Mouse (Mus musculus) B cell, adult 62 days (primary cell): ENCODE measurements around the gene Fam53b. TPM values are rescaled to one million over a fixed set of nuclear protein-coding genes. Genes with fewer than 3 reads are reported as not detected.

Experiments
- total RNA-seq: library from RNA; stranded (reverse); gene quantifications from 4 replicates; pipeline ENCODE4 v1.2.4, GENCODE M21; 2023

The Fam53b gene
- total RNA-seq = 69.3 to 75.7 TPM (median 72.1 TPM) in 4 replicates

DNA sequence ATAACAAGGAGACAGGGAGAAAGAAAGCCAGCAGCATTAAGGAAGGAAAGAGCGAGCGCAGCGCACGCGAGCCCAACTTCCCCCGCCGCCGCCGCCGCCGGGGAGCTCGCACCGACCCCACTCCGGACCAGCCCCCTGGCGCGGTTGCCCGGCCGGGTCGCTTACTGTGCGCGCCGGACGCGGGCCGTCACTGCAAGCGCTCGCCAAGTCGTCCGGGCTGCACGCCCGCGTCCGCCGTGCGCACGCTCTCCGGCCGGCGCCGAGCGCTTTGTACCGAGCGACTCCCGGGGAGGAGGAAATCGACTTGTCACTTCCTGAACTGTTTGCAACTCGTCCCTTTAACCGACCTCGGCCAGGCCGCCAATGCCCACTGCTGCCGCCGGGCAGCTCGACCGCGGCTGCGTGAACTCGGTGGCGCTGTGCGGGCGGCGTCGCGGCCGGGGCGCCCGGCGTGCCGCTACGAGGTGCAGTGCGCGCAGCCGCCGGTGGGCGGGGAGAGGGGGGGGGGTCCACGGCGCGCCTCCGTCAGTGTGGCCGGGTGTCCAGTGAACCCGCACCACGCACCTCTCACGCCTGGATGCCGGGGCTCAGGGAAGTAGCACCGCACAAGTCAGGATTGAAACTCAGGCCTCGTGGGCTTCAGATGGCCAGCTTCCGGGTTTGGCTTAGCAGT lies at the start of gene Fam53b:
TSS of gene Fam53b (minus strand) at position 471 of the 673 bp plus-strand sequence.

DNA sequence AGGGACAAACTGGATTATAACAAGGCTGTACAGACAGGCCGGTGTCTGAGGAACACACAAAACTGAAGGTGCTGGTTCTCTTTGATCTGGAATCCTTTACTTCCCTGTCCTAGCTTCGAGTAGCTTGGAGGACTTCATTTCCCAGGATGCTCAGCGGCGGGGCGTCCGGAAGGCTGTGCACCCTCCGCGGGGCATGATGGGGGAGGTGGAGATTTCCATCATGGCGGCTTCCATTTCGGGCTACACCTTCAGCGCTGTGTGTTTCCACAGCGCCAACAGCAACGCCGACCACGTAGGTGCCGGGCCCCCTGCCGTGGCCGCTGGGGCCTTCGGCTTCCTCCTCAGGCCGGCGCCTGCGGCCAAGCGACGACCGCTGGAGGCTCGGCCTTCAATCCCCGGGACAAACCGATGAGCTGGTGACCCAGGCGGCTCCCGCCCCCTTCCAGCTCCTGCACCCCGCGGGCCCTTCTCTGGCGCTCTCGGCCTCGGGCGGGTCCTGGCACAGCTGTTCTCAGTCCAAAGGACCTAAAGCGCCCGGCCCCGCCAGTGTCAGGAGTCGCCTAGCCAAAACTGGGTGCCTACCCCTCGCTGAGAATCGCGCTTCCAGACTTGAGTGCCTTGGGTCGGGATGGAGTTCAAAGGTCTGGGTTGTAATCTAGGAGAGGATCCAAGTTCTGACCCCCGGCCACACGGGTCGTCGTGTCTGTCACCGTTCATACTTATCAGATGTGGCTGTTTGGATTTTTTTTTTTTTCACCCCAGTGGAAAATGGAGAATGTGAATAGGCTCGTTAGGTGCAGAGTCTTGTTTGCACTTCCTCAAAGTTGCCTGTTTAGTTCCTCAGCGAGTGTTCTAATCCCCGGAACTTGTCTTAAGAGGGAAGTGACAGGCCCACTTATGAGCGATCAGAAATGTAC lies 45.6 kb upstream of the Fam53b start, which contains the start of gene Abraxas2:
TSS of gene Abraxas2 (plus strand) at position 184 of the 917 bp plus-strand sequence.

DNA sequence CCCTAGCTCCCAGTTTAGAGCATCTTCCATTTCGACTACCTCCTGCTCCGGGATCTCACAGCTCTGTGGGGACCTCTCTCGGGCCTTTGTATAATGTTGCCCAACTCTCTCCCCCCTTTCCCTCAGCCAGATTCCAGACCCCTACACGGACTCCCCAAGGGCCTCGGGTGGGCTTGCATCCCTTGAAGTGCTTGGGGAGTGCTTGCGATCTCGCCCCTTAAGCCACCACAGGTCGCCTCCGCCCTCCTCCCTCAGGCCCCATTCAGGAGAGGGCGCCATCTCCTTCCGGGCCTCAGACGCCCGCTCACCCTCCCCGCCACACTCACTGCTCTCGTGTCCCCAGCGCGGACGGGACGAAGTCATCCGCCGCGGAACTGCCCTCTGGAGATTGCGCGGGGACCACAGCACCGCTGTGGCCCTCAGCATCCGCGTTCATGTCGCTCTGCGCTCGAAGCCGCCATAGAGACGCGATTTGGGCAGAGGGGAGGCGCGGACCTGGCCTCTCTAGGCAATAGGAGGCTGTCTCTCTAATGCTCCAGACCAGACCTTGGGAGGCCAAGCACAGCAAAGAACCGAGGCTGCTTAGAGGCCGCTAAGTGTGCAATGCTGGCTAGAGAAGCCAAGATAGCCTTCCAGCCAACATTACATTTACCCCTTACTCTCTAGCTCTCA lies 38.6 kb upstream of the Fam53b start, which contains the start of gene Eef1akmt2:
TSS of gene Eef1akmt2 (minus strand) at position 501 of the 672 bp plus-strand sequence.

Other genes starting within 250 kb of the Fam53b start
- gene Oat, start 237.5 kb downstream of the Fam53b start, total RNA-seq = 98.2 to 110 TPM (median 99.6 TPM) in 4 replicates
- not detected in 4 replicates for gene Nkx1-2, start 214.2 kb downstream of the Fam53b start, total RNA-seq
- gene Lhpp, start 203.2 kb downstream of the Fam53b start, total RNA-seq = 2.3 to 6.4 TPM (median 4.2 TPM) in 4 replicates
- gene Eef1akmt2, start 38.8 kb upstream of the Fam53b start, total RNA-seq = 30.2 to 39.1 TPM (median 34.0 TPM) in 4 replicates
- 42.6 to 47.3 TPM (median 45.0 TPM) in 4 replicates for gene Abraxas2, start 45.3 kb upstream of the Fam53b start, total RNA-seq
- 37.7 to 40.2 TPM (median 39.0 TPM) in 4 replicates for gene Zranb1, start 117.3 kb upstream of the Fam53b start, total RNA-seq